Mouse (Mus musculus) forebrain, embryonic 11.5 days (tissue): Measurements from ENCODE around the gene Ctsc. TPM values are rescaled to one million over a fixed set of nuclear protein-coding genes. Genes with fewer than 3 reads are reported as not detected.

Experiments
- ATAC-seq: fragments of 200-750 bp; cut with Nextera tagmentation; replicated peaks from 2 replicates; pipeline ENCODE4 v1.8.0; 2017; ENCODE audit warnings: moderate TSS enrichment; ENCODE audit not compliant: low FRiP score
- DNase-seq: peaks from one replicate; pipeline ENCODE4 v3.0.0-alpha.2; 2017; ENCODE audit warnings: low spot score
- H3K27ac ChIP-seq: fragments of 300-500 bp; sonication (generic); 2 replicates; pipeline ENCODE4 v1.5.1; 2014; ENCODE audit warnings: low read depth, low read length
- H3K27me3 ChIP-seq: fragments of 300-500 bp; sonication (generic); 2 replicates; pipeline ENCODE4 v1.6.1; 2014; ENCODE audit warnings: mild to moderate bottlenecking, low read length, mixed read lengths; ENCODE audit not compliant: control insufficient read depth, insufficient read depth
- H3K36me3 ChIP-seq: fragments of 300-500 bp; sonication (generic); 2 replicates; pipeline ENCODE4 v1.6.1; 2014; ENCODE audit warnings: mild to moderate bottlenecking, low read length, moderate library complexity, mixed read lengths; ENCODE audit not compliant: control insufficient read depth, insufficient read depth
- H3K4me1 ChIP-seq: fragments of 300-500 bp; sonication (generic); replicated peaks from 2 replicates; pipeline ENCODE4 v1.6.1; 2014; ENCODE audit warnings: low read length, mixed read lengths; ENCODE audit not compliant: control insufficient read depth, insufficient read depth
- H3K4me2 ChIP-seq: fragments of 300-500 bp; sonication (generic); 2 replicates; pipeline ENCODE4 v1.6.1; 2014; ENCODE audit warnings: low read depth, mild to moderate bottlenecking, low read length, moderate library complexity, mixed read lengths; ENCODE audit not compliant: severe bottlenecking
- H3K4me3 ChIP-seq: fragments of 300-500 bp; sonication (generic); 2 replicates; pipeline ENCODE4 v1.5.1; 2014; ENCODE audit warnings: low read depth, low read length
- H3K9ac ChIP-seq: fragments of 300-500 bp; sonication (generic); 2 replicates; pipeline ENCODE4 v1.6.1; 2014; ENCODE audit warnings: low read length
- H3K9me3 ChIP-seq: fragments of 300-500 bp; sonication (generic); 2 replicates; pipeline ENCODE4 v1.6.1; 2016; ENCODE audit warnings: low read length, mixed read lengths; ENCODE audit not compliant: control insufficient read depth
- WGBS: fragments of 180-500 bp; shearing (Covaris S2); extraction: QIAGEN DNeasy Blood & Tissue Kit; methylation state at CpG from one replicate; pipeline ENCODE4 v1.1.7; 2014; 5-methylcytosine and 5-hydroxymethylcytosine counted together
- polyA plus RNA-seq: library from polyadenylated mRNA; unstranded; fragments of >200 nt; fragmentation: Nextera tagmentation; extraction: Ambion mirVana; gene quantifications from 2 replicates; pipeline ENCODE4 v1.2.1, GENCODE M21; 2014

Gene Ctsc
- polyA plus RNA-seq, 1 experiment from 2014 or later, result 18.3 TPM

DNA sequence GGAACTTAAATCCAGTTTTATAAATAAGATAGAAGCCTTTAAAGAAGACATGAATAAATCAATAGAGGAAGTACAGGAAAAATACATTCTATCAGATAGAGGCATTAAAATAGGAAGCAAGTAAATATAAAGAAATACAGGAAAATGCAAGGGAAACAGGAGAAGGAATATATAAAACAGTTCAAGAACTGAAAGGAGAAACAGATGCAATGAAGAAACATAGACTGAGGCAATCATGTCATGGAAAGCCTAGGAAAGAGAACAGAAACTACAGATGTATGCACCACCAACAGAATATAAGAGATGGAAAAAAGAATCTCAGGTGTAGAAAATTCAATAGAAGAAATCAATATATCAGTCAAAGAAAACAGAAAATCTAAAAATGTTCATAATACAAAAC, 25.8 kb upstream of the Ctsc start:
- Histone ChIP-seq H3K36me3 (no peaks in the 10 kb centered on the region), H3K27me3 (no peaks in the 10 kb centered on the region), H3K4me2 (no peak overlapping the region), H3K27ac (no peak overlapping the region), H3K9me3 (no peaks in the 10 kb centered on the region), H3K4me1 (no peaks in the 10 kb centered on the region), H3K9ac (no peak overlapping the region), H3K4me3 (no peak overlapping the region)
- DNase-seq (no peak), ATAC-seq (no peak)

DNA sequence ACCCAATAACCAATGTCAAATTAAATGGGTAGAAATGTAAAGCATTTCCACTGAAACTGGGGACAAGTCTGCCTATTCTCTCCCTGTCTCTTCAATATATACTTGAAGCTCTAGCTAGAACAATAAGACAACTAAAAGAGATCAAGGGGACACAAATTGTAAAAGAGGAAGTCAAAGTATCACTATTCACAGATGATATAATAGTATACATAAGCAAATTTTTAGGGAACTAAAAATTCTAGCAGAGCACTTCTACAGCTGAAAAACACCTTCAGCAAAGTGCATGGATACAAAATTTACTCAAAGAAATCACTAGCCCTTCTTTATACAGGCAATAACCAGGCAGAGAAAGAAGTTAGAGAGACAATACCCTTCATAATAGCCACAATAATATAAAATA, 23.0 kb upstream of the Ctsc start:
- DNase-seq (no peak), ATAC-seq (no peak)
- Histone ChIP-seq H3K27me3 (no peaks in the 10 kb centered on the region), H3K4me1 (no peaks in the 10 kb centered on the region), H3K4me2 (no peak overlapping the region), H3K9ac (no peak overlapping the region), H3K9me3 (no peaks in the 10 kb centered on the region), H3K4me3 (no peak overlapping the region), H3K36me3 (no peaks in the 10 kb centered on the region), H3K27ac (no peak overlapping the region)

GRCm38 (mm10) chr7:88259155-88259925, 18.5 kb upstream of the Ctsc start:
- H3K4me2 ChIP-seq, result no peak overlapping the region
- ATAC-seq, result no peak
- no peak overlapping the region for H3K27ac ChIP-seq
- H3K9me3 ChIP-seq, result no peaks in the 10 kb centered on the region
- DNase-seq, result no peak
- WGBS, result 72% methylated on average over 7 of the region's 7 CpGs
- H3K4me3 ChIP-seq, result no peak overlapping the region
- H3K4me1 ChIP-seq, result no peaks in the 10 kb centered on the region
- no peak overlapping the region for H3K9ac ChIP-seq
- H3K36me3 ChIP-seq, result no peaks in the 10 kb centered on the region
- H3K27me3 ChIP-seq, result no peaks in the 10 kb centered on the region

- H3K4me2 ChIP-seq, result no peak overlapping the region
- DNase-seq (no peak), ATAC-seq (no peak)
- H3K9ac ChIP-seq, result no peak overlapping the region
- H3K27me3 ChIP-seq, result no peaks in the 10 kb centered on the region
- H3K27ac ChIP-seq, result no peak overlapping the region
- no peak overlapping the region for H3K4me3 ChIP-seq
- WGBS, result 85% methylated on average over 4 of the region's 4 CpGs
- no peaks in the 10 kb centered on the region for H3K4me1 ChIP-seq
- H3K36me3 ChIP-seq, result no peaks in the 10 kb centered on the region
- no peaks in the 10 kb centered on the region for H3K9me3 ChIP-seq
Measured at GRCm38 (mm10) chr7:88261799-88262198, 16.1 kb upstream of the Ctsc start.

GRCm38 (mm10) chr7:88264861-88265260, 13.0 kb upstream of the Ctsc start:
- Histone ChIP-seq H3K27ac (no peak overlapping the region), H3K36me3 (no peaks in the 10 kb centered on the region), H3K9ac (no peak overlapping the region), H3K4me3 (no peak overlapping the region), H3K4me1 (no peaks in the 10 kb centered on the region), H3K9me3 (no peaks in the 10 kb centered on the region), H3K27me3 (no peaks in the 10 kb centered on the region), H3K4me2 (no peak overlapping the region)
- DNase-seq, result no peak
- WGBS, result 76% methylated on average over 5 of the region's 5 CpGs
- ATAC-seq, result no peak

DNA sequence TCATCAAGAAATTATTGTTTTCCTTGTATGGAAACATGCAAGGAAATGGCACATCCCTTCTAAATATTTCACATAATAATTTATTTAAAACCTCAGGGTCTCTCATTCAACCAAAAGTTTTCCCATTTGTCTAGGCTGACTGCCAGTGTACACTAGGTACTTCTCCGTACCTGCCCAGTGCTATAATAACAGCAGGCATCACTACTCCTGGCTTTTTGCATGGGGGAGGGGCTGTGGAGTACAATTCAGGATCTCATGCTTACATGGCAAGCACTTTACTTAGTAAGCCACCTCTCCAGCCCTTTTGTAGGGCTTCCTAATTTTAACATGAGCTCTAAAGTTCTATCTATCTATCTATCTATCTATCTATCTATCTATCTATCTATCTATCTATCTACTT, 8.0 kb upstream of the Ctsc start:
- no peak for ATAC-seq
- H3K9ac ChIP-seq, result no peak overlapping the region
- no peaks in the 10 kb centered on the region for H3K36me3 ChIP-seq
- no peaks in the 10 kb centered on the region for H3K4me1 ChIP-seq
- no peak overlapping the region for H3K4me3 ChIP-seq
- DNase-seq, result no peak
- no peak overlapping the region for H3K27ac ChIP-seq
- H3K4me2 ChIP-seq, result no peak overlapping the region
- H3K9me3 ChIP-seq, result no peaks in the 10 kb centered on the region
- 89% methylated on average over 1 of the region's 1 CpGs for WGBS
- H3K27me3 ChIP-seq, result no peaks in the 10 kb centered on the region

DNA sequence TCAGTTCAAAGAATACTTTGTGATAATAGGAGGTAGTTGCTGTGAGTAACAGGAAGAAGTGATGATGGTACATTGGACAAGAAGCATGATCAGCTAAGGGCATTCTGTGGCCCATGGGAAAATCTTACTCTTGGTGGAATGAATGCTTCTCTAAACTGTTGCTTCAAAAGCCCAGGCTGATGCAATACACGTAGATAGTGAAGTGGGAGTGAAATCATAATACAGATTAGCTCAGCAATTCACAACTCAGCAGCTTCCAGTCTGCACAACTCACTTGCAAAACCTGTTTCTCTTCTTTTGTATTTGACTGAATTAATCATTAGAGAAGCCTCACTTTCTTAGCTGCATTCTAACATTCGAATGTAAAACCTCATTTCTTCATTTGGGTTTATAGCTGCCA, 6.4 kb upstream of the Ctsc start:
- Histone ChIP-seq H3K27ac (no peak overlapping the region), H3K4me3 (no peak overlapping the region), H3K9me3 (no peaks in the 10 kb centered on the region), H3K27me3 (no peaks in the 10 kb centered on the region), H3K4me2 (no peak overlapping the region), H3K9ac (no peak overlapping the region), H3K4me1 (no peaks in the 10 kb centered on the region), H3K36me3 (no peaks in the 10 kb centered on the region)
- no peak for DNase-seq
- ATAC-seq, result no peak
- 69% methylated on average over 2 of the region's 2 CpGs for WGBS

GRCm38 (mm10) chr7:88276914-88277765, 745 bp upstream of the Ctsc start:
- WGBS, result 30% methylated on average over 7 of the region's 7 CpGs
- ATAC-seq, result no peak
- no peaks in the 10 kb centered on the region for H3K9me3 ChIP-seq

More at GRCm38 (mm10) chr7:88276914-88277765, 745 bp upstream of the Ctsc start:
- Histone ChIP-seq H3K4me2 (peak overlapping the region; percentile 88), H3K27ac (no peak overlapping the region), H3K9ac (peak overlapping the region; percentile 49; the same call in 1 of the 2 replicates), H3K4me3 (peak overlapping the region; percentile 36), H3K36me3 (no peaks in the 10 kb centered on the region), H3K27me3 (no peaks in the 10 kb centered on the region; the same call in 1 of the 2 replicates), H3K4me1 (no peaks in the 10 kb centered on the region; the same call in 1 of the 2 replicates)
- no peak for DNase-seq
